Mouse (Mus musculus) layer of hippocampus, adult 18-20 months (tissue): ENCODE data around the gene Cox14. TPM values are rescaled to one million over a fixed set of nuclear protein-coding genes. Genes with fewer than 3 reads are reported as not detected.
"Not testable (repeated sequence)": the region's sequence is repeated elsewhere in the genome, so short reads cannot be mapped to it uniquely, and the experiment has no call there.

Source experiments
- DNase-seq, 2 experiments: peaks; one replicate each; pipeline ENCODE4 v3.0.0; 2022; ENCODE audit warnings: low spot score in 2 of 2
- long read RNA-seq: library from polyadenylated mRNA; stranded (forward); transcript quantifications from one replicate; pipeline ENCODE4 v2.0.0, GENCODE M21; 2021
- total RNA-seq, 2 experiments: library from RNA; stranded (reverse); gene quantifications; 2 replicates each; pipeline ENCODE4 v1.2.3; 2021

Gene Cox14
- total RNA-seq = 100 to 1,000 TPM; 123 to 127 TPM
- long read RNA-seq, transcript Cox14-201 (2 exons, 723 nt) = major isoform, 149 of 160 reads
- long read RNA-seq, partial matches to known transcripts = 8 of 160 reads
- long read RNA-seq, other reads (novel, unspliced or antisense) = 3 of 160 reads

GRCm38 (mm10) chr15:99725341-99726155 is at the start of gene Cox14:
TSS of gene Cox14 (plus strand) at chr15:99725618.
- peak; percentile 95 to 99 for DNase-seq

- no peak for DNase-seq
These were observed 48.3 kb upstream of the Cox14 start for GRCm38 (mm10) chr15:99677089-99677488.

DNA sequence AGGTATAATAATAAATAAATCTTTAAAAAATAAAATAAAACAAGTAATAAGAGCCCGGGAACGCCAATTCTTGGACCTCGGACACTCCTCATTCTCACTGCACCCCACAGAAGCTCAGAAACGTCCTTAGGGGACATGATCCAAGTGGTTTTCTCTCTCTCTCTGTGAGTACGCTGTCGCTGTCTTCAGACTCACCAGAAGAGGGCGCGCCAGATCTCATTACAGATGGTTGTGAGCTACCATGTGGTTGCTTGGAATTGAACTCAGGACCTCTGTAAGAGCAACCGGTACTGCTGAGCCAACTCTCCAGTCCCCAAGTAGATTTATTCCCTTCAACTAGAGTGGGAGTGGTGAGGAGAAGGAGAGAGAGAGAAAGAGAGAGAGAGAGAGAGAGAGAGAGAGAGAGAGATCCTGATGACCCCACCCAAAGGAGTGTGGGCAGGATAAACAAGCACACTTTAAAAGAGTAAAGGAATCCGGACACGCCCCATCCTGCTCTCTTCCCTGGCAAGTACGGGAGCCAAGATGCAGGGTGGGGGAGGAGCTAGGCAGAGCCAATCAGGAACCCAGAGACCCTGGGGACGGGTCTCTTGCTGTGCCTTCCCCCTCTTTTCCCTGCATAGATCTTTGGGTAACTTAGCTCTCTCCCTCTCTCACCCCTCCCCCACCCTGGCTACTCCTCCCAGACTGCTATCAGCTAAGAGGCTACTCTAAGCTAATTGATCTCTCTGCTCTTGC is 47.2 kb upstream of the Cox14 start:
- no peak for DNase-seq

GRCm38 (mm10) chr15:99679008-99679407 is 46.4 kb upstream of the Cox14 start:
- DNase-seq = no peak

DNA sequence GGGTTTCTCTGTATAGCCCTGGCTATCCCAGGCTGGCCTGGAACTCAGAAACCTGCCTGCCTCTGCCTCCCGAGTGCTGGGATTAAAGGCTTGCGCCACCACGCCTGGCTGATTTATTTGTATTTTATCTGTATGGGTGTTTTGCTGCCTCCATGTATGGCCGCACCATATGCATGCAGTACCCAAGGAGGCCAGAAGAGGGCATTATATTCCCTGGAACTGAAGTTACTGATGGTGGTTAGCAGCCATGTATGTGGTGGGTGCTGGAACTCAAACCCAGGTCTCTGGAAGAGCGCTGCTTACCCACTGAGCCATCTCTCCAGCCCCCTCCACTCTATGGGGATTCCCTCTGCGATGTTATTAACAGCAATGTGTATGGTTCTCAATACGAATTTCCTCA is 42.5 kb upstream of the Cox14 start:
- DNase-seq = no peak

DNA sequence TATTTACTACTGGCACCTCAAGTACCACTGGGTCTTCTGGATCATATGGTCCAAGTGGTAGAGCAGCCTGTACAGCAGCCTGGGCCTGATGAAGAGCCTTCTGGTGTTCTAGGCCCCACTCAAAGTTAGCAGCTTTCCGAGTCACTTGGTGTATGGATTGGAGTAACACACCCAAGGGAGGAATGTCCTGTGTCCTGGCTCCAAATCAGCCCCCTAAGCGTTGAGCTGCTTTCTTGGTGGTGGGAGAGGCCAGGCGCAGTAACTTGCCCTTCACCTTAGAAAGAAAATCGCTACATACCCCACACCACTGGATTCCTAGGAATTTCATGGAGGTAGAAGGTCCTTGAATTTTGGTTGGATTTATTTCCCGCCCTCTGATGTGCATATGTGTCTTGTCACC is 41.3 kb upstream of the Cox14 start:
- no peak for DNase-seq

GRCm38 (mm10) chr15:99688712-99689111 is 36.7 kb upstream of the Cox14 start:
- DNase-seq = peak in 1 of 2 experiments; percentile 71

GRCm38 (mm10) chr15:99690924-99691323 is 34.5 kb upstream of the Cox14 start:
- DNase-seq = no peak

GRCm38 (mm10) chr15:99691976-99692375 is 33.4 kb upstream of the Cox14 start:
- DNase-seq = no peak

DNA sequence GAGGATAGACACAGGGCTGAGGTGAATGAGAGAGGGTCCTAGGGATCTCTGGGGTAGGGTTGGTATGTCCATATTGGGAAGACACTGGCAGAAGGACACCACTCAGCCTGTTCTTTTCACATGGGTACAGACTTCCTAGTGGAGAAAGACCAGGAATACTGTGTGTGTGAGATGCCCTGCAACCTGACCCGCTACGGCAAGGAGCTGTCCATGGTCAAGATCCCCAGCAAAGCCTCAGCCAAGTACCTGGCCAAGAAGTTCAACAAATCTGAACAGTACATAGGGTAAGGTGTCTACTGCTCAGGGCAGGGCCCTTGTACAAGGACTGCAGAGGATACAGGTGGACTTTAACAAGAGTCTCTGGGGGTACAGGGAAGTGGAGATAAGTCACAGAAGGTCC is 28.1 kb upstream of the Cox14 start:
- DNase-seq = no peak

DNA sequence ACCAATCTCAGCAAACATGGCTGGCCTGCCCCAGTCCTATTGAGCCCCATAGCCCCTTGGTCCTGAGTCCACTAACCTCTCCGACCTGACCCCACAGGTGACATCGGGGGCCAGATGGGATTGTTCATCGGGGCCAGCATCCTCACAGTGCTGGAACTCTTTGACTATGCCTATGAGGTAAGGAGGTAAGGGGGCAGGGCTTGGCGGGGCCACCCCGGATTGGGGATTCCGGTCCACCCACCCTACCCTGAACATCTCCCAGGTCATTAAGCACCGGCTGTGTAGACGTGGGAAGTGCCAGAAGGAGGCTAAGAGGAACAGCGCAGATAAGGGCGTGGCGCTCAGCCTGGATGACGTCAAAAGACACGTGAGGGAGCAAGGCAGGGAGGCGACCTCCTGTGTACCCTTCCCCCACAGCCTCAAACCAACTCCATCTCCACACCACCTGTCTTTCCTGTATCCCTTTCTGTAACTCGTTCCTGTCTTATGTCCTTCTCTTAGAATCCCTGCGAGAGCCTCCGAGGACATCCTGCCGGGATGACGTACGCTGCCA is 26.8 kb upstream of the Cox14 start:
- no peak for DNase-seq

DNA sequence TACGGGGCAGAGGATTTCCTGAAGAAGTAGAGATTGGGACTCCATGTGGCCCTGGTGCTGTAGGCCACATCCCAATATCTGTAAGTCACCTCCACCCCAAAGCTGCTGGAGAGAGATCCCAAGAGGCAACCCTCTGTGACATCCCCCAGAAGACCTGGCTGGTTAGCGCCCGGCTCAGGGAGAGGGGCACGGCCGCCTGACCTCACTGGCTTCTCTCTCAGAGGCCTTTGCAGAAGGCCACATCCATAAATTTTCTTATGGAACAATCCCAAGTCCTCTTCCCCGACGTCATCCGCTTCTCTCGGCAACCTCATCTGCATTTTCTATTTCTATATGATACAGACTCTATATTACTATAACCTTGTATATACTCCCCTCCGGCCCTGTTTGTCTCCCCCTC is 25.7 kb upstream of the Cox14 start:
- DNase-seq = no peak

DNA sequence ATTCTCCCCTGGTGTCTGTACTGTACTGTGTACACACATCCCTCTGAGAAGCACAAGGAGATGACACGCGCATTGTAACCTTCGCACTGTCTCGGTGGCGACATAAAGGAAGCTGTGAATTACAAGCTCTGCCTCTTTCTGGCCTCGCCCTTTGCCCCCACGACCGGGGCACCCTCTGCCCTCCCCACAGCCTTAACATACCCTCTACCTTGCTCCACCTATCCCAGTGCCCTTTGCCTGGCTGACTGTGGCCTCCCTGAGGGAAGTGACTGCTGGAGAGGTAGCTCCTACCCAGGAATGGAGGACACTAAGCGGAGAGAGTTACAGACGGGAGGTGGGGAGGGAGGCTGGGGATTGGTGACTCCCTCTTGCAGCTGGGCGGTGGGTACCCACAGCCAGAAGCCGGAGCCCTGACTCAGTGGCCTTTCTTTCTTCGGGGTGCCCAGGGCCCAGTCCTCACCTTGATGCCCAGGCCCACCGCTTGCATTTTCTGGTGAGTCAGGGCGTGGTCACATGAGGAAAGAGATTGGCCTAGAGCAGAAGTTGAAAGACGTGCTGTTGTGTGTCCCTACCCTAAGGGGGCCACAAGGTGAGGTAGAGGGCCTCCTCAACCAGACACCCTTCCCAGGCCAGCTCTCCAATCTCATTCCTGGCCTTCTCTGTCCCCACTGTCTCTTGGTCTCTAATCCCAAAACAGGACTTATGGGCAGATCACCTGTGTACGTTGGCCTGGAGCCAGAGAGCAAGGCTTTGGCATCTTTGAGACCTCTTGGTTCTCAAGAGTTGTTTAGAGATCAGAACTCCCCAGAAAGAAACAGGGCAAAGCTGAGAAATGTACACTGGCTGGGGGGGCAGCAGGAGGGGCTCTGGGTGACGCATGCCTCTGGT is 25.0 kb upstream of the Cox14 start:
- no peak for DNase-seq

- not testable (repeated sequence) for DNase-seq
These were observed 23.8 kb upstream of the Cox14 start for GRCm38 (mm10) chr15:99701640-99701998.

DNA sequence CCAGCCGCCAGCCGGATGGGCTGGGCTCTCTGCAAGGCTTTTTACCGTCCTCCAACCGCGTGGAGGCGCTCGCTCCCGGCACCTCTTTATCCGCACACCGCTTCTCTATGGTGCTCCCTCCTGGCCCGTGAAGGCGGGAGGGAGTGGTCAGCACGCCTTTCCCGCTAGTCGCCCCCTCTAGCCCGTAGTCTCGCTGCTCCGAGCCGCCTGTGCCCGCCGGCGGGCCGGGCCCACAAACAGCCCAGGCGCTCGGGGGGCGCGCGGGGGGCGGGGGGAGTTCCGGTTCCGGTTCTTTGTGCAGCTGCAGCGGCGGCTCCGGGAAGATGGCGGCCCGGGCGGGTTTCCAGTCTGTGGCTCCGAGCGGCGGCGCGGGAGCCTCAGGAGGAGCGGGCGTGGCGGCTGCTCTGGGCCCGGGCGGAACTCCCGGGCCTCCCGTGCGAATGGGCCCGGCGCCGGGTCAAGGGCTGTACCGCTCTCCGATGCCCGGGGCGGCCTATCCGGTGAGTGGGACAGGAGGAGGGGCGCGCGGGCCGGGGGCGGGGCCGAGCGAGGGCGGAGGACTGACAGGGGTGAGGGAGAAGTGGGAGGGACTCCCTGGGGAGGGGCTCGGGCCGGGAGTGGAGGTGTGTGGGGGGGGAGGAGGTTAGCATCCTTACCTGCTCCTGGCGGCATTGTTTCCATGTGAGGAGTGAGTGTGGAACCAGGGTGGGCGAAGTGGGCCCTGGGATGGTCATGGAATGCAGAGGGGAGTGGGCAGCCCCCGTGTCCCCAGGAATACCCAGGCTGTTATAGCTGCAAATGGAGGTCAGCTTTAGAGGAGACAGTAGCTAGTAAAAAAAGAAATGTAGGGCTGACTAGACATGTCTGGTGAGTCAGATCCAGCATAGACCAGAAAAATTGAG is 23.2 kb upstream of the Cox14 start, which contains the start of gene Smarcd1:
Smarcd1 (plus strand) TSS at position 131 of the 902 bp plus-strand sequence.
- DNase-seq = peak; percentile 93 to 97

DNA sequence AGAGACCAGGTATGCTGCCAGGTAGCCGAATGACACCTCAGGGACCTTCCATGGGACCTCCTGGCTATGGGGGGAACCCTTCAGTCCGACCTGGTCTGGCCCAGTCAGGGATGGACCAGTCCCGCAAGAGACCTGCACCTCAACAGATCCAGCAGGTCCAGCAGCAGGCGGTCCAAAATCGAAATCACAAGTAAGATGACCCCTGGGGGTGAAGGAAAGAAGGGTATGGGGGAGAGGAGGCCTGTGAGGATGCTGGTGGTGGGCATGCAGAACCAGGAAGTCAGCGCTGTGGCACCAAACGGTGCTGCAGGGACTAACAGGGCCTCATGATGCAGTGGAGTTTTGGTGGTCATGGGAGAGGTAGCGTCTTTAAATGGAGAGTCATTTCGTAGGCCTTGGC is 22.3 kb upstream of the Cox14 start:
- no peak for DNase-seq

- DNase-seq = no peak
These were observed 21.8 kb upstream of the Cox14 start for GRCm38 (mm10) chr15:99703676-99704040.

- DNase-seq = peak in 1 of 2 experiments; percentile 52
These were observed 21.3 kb upstream of the Cox14 start for GRCm38 (mm10) chr15:99704041-99704681.

- DNase-seq = peak in 1 of 2 experiments; percentile 53
These were observed 20.5 kb upstream of the Cox14 start for GRCm38 (mm10) chr15:99704881-99705280.
